Mouse (Mus musculus): ENCODE measurements around the gene Pcnx. TPM values are rescaled to one million over a fixed set of nuclear protein-coding genes. Genes with fewer than 3 reads are reported as not detected.
A peak's percentile ranks its signal among the peaks of the same experiment; 100 is the strongest.

Pcnx gene
- total and polyA plus RNA-seq, 2 experiments from 2014 or later: 8.2 to 46.6 TPM

DNA sequence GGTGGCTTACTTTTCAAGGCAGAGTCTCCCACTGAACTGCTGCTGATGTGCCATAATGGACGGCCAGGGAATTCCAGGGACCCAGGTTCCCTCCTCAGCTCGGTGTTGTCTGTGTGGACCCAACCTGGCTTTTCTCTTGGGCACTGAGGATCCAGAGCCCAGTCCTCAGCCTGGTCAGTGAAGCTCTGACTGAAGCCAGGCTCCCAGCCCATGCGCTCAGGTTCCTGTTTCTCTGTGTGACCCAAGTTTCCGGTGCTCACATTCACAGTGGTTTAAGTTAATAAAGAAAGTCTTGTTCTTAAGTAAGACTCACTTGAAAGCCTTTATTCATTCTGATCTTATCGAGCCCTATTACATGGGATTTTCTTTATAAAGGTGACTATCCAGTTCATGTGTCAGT, 74.7 kb downstream of the Pcnx start:
- DNase-seq (ENCODE audit: low spot score) (no peak), ATAC-seq (ENCODE audit: low FRiP score) (no peak)
- WGBS: 91% methylated on average over 5 of the region's 5 CpGs

DNA sequence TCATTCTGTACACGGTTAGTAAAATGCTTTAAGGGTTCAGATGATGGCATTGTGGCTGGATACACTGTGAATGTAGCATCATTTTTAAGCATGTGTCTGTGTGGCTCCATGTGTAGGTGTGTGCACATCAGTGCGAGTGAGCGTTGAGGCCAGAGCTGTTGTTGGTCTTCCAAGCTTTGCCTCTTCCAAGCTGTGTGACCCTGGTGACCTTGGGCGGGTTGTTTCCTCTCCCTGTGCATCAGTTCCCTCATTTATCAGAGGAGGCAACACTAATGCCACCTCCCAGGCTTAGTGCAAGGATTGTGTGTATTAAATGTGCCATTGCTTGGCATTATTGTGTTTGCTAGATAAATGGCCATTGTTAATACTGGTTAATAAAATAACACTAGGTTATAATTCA, 76.2 kb downstream of the Pcnx start:
- Histone ChIP-seq H3K4me3 (ENCODE audit: low read depth, low read length) (no peak overlapping the region), H3K27ac (ENCODE audit: low read depth, low read length) (no peak overlapping the region), H3K9ac (replicated peaks; ENCODE audit: low read length, poor library complexity, severe bottlenecking) (no peak overlapping the region), H3K4me1 (ENCODE audit: insufficient read depth, low read length) (no peaks in the 10 kb centered on the region), H3K9me3 (ENCODE audit: low read length) (no peaks in the 10 kb centered on the region), H3K4me2 (ENCODE audit: low read depth, low read length, poor library complexity, severe bottlenecking) (no peak overlapping the region), H3K36me3 (ENCODE audit: insufficient read depth, low read length) (peaks cover 4% of the 10 kb centered on the region; the same call in 1 of the 2 replicates), H3K27me3 (ENCODE audit: insufficient read depth, low read length) (no peaks in the 10 kb centered on the region)
- DNase-seq (ENCODE audit: low spot score): no peak
- TF ChIP-seq CTCF (IDR thresholded peaks at IDR 0.05): no peak
- ATAC-seq (ENCODE audit: low FRiP score): no peak
- 42% methylated on average over 4 of the region's 4 CpGs for WGBS

More for the DNA sequence above, 74.7 kb downstream of the Pcnx start:
- no peak overlapping the region for H3K4me3 ChIP-seq (ENCODE audit: low read depth, low read length)
- H3K27me3 ChIP-seq (ENCODE audit: insufficient read depth, low read length): no peaks in the 10 kb centered on the region
- H3K36me3 ChIP-seq (ENCODE audit: insufficient read depth, low read length): peaks cover 4% of the 10 kb centered on the region; the same call in 1 of the 2 replicates
- H3K9me3 ChIP-seq (ENCODE audit: low read length): no peaks in the 10 kb centered on the region
- H3K4me2 ChIP-seq (ENCODE audit: low read depth, low read length, poor library complexity, severe bottlenecking): no peak overlapping the region
- TF ChIP-seq CTCF (IDR thresholded peaks at IDR 0.05): no peak
- no peak overlapping the region for H3K9ac ChIP-seq (replicated peaks; ENCODE audit: low read length, poor library complexity, severe bottlenecking)
- no peaks in the 10 kb centered on the region for H3K4me1 ChIP-seq (ENCODE audit: insufficient read depth, low read length)
- no peak overlapping the region for H3K27ac ChIP-seq (ENCODE audit: low read depth, low read length)

DNA sequence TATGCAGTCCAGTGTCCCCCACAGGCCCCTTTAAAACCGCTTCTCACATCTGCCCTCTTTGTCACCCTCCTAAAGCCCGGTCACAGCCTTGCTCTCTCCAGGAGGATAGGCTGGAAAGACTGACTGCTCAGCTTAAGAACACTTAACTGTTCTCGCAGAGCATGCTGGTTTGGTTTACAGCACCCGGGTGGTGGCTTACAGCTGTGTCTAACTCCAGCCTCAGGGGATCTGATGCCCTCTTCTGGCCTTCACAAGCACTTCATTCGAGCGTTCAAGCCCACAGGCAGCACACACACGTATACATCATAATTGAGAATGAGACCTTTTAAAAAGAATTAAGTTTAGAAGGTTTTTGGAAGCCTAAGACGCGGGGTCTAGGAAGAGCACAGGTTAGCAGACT, 81.4 kb downstream of the Pcnx start:
- no peak overlapping the region for H3K9ac ChIP-seq (replicated peaks; ENCODE audit: low read length, poor library complexity, severe bottlenecking)
- no peak overlapping the region for H3K4me3 ChIP-seq (ENCODE audit: low read depth, low read length)
- H3K9me3 ChIP-seq (ENCODE audit: low read length): no peaks in the 10 kb centered on the region
- H3K27me3 ChIP-seq (ENCODE audit: insufficient read depth, low read length): no peaks in the 10 kb centered on the region
- H3K4me1 ChIP-seq (ENCODE audit: insufficient read depth, low read length): no peaks in the 10 kb centered on the region
- ATAC-seq (ENCODE audit: low FRiP score): no peak
- TF ChIP-seq CTCF (IDR thresholded peaks at IDR 0.05): peak; percentile 23
- no peak overlapping the region for H3K4me2 ChIP-seq (ENCODE audit: low read depth, low read length, poor library complexity, severe bottlenecking)
- no peak overlapping the region for H3K27ac ChIP-seq (ENCODE audit: low read depth, low read length)
- H3K36me3 ChIP-seq (ENCODE audit: insufficient read depth, low read length): no peaks in the 10 kb centered on the region
- DNase-seq (ENCODE audit: low spot score): no peak
- 84% methylated on average over 9 of the region's 9 CpGs for WGBS

DNA sequence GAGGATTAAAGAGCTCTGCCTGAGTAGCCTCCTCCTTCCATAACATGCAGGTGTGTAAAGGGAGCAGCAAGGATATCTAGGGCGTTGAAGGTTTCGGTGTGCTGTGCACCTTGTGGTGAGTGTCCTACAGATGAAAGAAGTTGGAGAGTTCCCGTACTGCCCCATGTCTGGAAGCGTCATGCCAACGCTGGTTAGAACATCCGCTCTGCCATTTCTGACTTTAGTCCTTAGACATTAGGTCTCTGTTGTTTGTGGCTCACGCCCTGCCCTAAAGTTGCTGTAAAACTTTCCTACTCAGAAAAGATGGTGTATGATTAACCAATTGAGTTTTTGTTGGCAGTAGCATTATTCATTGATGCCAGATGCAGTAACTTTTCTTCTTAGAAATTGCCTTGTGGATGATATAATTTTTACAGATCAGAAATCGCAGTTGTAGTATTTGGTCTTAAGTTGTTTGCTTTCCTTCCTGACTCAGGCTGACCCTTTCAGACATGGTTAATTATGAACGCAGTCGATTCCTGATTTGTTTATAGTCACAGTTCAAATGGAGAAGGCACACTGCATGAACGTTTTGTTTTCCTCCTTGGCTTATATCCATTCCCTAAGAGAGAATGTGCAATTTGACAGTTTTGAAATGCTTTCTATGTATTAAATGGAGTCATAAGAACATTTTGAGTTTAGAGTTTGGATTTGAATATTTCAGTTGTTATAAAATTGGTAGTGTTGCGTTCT, 83.7 kb downstream of the Pcnx start:
- TF ChIP-seq CTCF (IDR thresholded peaks at IDR 0.05): no peak
- Histone ChIP-seq H3K4me2 (ENCODE audit: low read depth, low read length, poor library complexity, severe bottlenecking) (no peak overlapping the region), H3K27me3 (ENCODE audit: insufficient read depth, low read length) (no peaks in the 10 kb centered on the region), H3K27ac (ENCODE audit: low read depth, low read length) (no peak overlapping the region), H3K9me3 (ENCODE audit: low read length) (no peaks in the 10 kb centered on the region), H3K36me3 (ENCODE audit: insufficient read depth, low read length) (no peaks in the 10 kb centered on the region), H3K4me1 (ENCODE audit: insufficient read depth, low read length) (no peaks in the 10 kb centered on the region), H3K4me3 (ENCODE audit: low read depth, low read length) (no peak overlapping the region), H3K9ac (replicated peaks; ENCODE audit: low read length, poor library complexity, severe bottlenecking) (no peak overlapping the region)
- DNase-seq (ENCODE audit: low spot score): no peak
- WGBS: 85% methylated on average over 12 of the region's 12 CpGs
- no peak for ATAC-seq (ENCODE audit: low FRiP score)

DNA sequence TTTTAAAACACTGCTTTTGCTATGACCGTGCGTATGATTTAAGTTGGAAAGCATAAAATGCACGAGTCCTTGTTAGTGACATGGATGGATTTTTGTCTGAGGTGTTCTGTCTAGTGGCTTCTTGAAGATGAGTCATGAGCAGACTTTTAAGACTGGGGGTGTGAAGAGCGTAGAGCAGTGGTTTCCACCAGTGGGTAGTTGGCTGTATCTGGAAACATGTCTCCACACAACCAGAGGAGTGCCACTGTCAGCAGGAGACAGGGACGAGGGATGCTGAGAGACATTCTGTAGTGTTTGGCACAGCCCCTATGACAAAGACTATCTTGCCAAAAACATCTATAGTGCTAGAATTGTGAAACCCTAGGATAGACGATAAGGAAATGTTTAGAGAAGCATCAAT, 89.2 kb downstream of the Pcnx start:
- peaks cover 10% of the 10 kb centered on the region for H3K36me3 ChIP-seq (ENCODE audit: insufficient read depth, low read length)
- H3K9me3 ChIP-seq (ENCODE audit: low read length): no peaks in the 10 kb centered on the region
- no peak for DNase-seq (ENCODE audit: low spot score)
- TF ChIP-seq CTCF (IDR thresholded peaks at IDR 0.05): no peak
- H3K27ac ChIP-seq (ENCODE audit: low read depth, low read length): no peak overlapping the region
- H3K4me3 ChIP-seq (ENCODE audit: low read depth, low read length): no peak overlapping the region
- H3K9ac ChIP-seq (replicated peaks; ENCODE audit: low read length, poor library complexity, severe bottlenecking): no peak overlapping the region
- no peaks in the 10 kb centered on the region for H3K4me1 ChIP-seq (ENCODE audit: insufficient read depth, low read length)
- 92% methylated on average over 6 of the region's 6 CpGs for WGBS
- H3K4me2 ChIP-seq (ENCODE audit: low read depth, low read length, poor library complexity, severe bottlenecking): no peak overlapping the region
- no peaks in the 10 kb centered on the region for H3K27me3 ChIP-seq (ENCODE audit: insufficient read depth, low read length)
- no peak for ATAC-seq (ENCODE audit: low FRiP score)

DNA sequence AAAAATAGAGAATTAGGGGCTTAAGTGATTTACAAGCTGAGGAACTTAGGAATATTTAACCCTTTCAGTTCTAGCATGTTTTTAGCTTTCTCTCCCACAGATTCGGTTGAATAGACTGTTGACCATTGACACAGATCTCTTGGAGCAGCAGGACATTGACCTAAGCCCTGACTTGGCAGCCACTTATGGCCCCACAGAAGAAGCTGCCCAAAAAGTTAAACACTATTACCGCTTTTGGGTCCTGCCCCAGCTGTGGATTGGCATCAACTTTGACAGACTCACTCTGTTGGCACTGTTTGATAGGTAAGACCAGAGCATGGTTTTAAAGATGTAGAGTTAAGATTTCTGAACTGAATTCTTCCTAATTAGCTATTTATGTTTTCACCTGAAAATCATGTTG, 90.2 kb downstream of the Pcnx start:
- DNase-seq (ENCODE audit: low spot score) (no peak), ATAC-seq (ENCODE audit: low FRiP score) (no peak)
- Histone ChIP-seq H3K36me3 (ENCODE audit: insufficient read depth, low read length) (peaks cover 14% of the 10 kb centered on the region), H3K4me1 (ENCODE audit: insufficient read depth, low read length) (no peaks in the 10 kb centered on the region), H3K9ac (replicated peaks; ENCODE audit: low read length, poor library complexity, severe bottlenecking) (no peak overlapping the region), H3K27ac (ENCODE audit: low read depth, low read length) (no peak overlapping the region), H3K9me3 (ENCODE audit: low read length) (no peaks in the 10 kb centered on the region), H3K4me2 (ENCODE audit: low read depth, low read length, poor library complexity, severe bottlenecking) (no peak overlapping the region), H3K4me3 (ENCODE audit: low read depth, low read length) (no peak overlapping the region), H3K27me3 (ENCODE audit: insufficient read depth, low read length) (no peaks in the 10 kb centered on the region)
- WGBS: 90% methylated on average over 2 of the region's 2 CpGs
- no peak for TF ChIP-seq CTCF (IDR thresholded peaks at IDR 0.05)
